Mouse (Mus musculus) intestine, embryonic 15.5 days (tissue): ENCODE results near the gene Larp1b. TPM values are rescaled to one million over a fixed set of nuclear protein-coding genes. Genes with fewer than 3 reads are reported as not detected.

Experiments
- ATAC-seq: fragments of 200-750 bp; cut with Nextera tagmentation; 2 replicates; pipeline ENCODE4 v1.8.0; 2017; ENCODE audit warnings: moderate TSS enrichment, moderate library complexity
- H3K27ac ChIP-seq: fragments of 300-500 bp; sonication (generic); 2 replicates; pipeline ENCODE4 v1.5.1; 2015; ENCODE audit warnings: mild to moderate bottlenecking, inconsistent platforms
- H3K27me3 ChIP-seq: fragments of 300-500 bp; sonication (generic); replicated peaks from 2 replicates; pipeline ENCODE4 v1.6.1; 2015; ENCODE audit warnings: inconsistent platforms
- H3K36me3 ChIP-seq: fragments of 300-500 bp; sonication (generic); 2 replicates; pipeline ENCODE4 v1.6.1; 2015; ENCODE audit warnings: inconsistent platforms
- H3K4me1 ChIP-seq: fragments of 300-500 bp; sonication (generic); replicated peaks from 2 replicates; pipeline ENCODE4 v1.6.1; 2015; ENCODE audit warnings: inconsistent platforms
- H3K4me2 ChIP-seq: fragments of 300-500 bp; sonication (generic); replicated peaks from 2 replicates; pipeline ENCODE4 v1.6.1; 2015; ENCODE audit warnings: mild to moderate bottlenecking, inconsistent platforms
- H3K4me3 ChIP-seq: fragments of 300-500 bp; sonication (generic); replicated peaks from 2 replicates; pipeline ENCODE4 v1.5.1; 2015; ENCODE audit warnings: inconsistent platforms
- H3K9ac ChIP-seq: fragments of 300-500 bp; sonication (generic); 2 replicates; pipeline ENCODE4 v1.6.1; 2015; ENCODE audit warnings: inconsistent platforms
- H3K9me3 ChIP-seq: fragments of 300-500 bp; sonication (generic); 2 replicates; pipeline ENCODE4 v1.6.1; 2016; ENCODE audit warnings: inconsistent platforms
- WGBS: fragments of 180-500 bp; shearing (Covaris S2); methylation state at CpG from one replicate; pipeline ENCODE4 v1.1.7; 2015; 5-methylcytosine and 5-hydroxymethylcytosine counted together
- polyA plus RNA-seq: library from polyadenylated mRNA; unstranded; fragments of >200 nt; fragmentation: Nextera tagmentation; extraction: Ambion mirVana; gene quantifications from 2 replicates; pipeline ENCODE4 v1.2.1, GENCODE M21; 2015

The Larp1b gene
- polyA plus RNA-seq, 1 experiment from 2014 or later: 10.4 TPM

DNA sequence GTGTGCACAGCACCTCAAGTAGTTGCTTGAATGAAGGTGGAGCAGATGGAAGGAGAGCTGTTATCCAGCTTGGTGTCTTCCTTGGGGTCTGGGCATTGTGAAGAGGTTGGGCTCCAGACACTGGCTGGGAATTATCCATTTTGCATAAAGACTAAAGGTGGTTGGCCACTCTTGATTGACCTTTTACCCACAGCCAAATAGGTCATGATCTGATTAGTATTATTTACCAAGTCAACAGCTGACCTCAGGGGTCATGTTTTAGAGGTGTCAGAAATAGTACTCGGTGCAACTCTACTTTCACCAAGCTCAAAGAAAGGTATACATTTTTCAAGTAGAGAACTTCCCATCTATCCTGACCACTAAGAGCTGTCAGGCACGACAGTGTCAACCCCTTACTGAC is 115.7 kb downstream of the Larp1b start:
- Histone ChIP-seq H3K4me2 (no peak overlapping the region), H3K9me3 (no peaks in the 10 kb centered on the region), H3K4me3 (no peak overlapping the region), H3K4me1 (no peaks in the 10 kb centered on the region), H3K36me3 (peaks cover 12% of the 10 kb centered on the region; the same call in 1 of the 2 replicates), H3K27ac (no peak overlapping the region), H3K27me3 (no peaks in the 10 kb centered on the region), H3K9ac (no peak overlapping the region)
- 78% methylated on average over 2 of the region's 2 CpGs for WGBS
- no peak for ATAC-seq

DNA sequence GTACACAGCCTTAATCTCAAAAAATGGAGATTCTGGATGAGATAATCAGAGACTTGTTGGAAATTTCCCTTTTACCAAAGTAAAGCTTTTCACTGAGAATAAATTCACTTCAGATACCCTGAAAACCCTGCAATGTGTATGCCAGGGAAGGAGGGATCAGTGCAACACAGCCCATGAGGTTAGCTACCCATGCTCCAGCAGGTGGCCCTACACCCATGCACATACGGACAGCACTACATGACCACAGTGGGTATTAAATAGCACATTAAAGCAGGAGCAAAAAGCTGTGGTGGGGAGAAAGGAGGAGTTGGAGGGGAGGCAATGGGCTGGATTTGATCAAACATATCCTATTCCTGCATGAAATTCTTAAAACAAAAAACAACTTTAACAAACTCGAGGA is 120.9 kb downstream of the Larp1b start:
- no peak overlapping the region for H3K4me2 ChIP-seq
- ATAC-seq: no peak
- H3K9ac ChIP-seq: no peak overlapping the region
- no peak overlapping the region for H3K4me3 ChIP-seq
- H3K27ac ChIP-seq: no peak overlapping the region
- 76% methylated on average over 2 of the region's 2 CpGs for WGBS
- H3K4me1 ChIP-seq: no peaks in the 10 kb centered on the region
- H3K9me3 ChIP-seq: no peaks in the 10 kb centered on the region
- no peaks in the 10 kb centered on the region for H3K27me3 ChIP-seq
- H3K36me3 ChIP-seq: peaks cover 12% of the 10 kb centered on the region; the same call in 1 of the 2 replicates

DNA sequence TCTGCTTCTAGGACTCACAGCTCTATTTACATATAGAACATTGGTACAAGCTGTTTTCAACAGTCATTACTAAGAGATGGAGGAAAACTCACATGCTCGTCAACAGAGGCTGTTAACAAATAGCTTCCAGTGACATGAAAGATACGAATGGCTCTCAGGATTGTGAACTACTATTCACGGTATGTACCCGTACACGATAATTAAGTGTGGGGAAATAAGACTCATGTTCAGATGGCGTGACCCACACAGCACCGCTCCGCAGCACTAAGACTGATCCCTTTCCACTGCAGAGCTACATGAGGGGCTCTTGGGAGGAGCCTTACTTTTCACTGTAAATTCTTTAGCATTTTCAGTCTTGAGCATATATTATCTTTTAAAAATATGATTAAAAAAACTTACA is 125.7 kb downstream of the Larp1b start:
- Histone ChIP-seq H3K36me3 (no peaks in the 10 kb centered on the region), H3K9ac (no peak overlapping the region), H3K9me3 (no peaks in the 10 kb centered on the region), H3K27ac (no peak overlapping the region), H3K4me1 (no peaks in the 10 kb centered on the region), H3K27me3 (no peaks in the 10 kb centered on the region), H3K4me3 (no peak overlapping the region), H3K4me2 (no peak overlapping the region)
- ATAC-seq: no peak
- 83% methylated on average over 8 of the region's 8 CpGs for WGBS

DNA sequence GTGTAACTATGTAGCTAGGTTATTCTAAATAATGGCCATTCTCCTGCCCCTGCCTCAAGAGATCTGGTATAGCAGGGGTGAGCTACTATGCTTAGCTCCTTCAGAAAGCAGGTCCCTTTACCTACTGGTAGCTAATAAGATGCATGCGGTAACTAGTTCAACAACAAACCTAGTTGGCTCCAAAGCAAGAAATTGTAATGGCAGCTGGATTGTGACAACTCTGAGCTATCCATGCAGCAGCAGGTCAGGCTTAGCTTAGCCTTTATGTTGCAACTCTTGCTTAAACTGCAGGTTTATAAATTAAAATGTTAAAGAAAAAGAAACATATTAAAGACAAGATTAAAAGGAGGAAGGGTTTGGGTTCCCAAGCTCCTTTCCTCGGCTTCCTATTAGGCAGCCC is 129.0 kb downstream of the Larp1b start:
- no peak for ATAC-seq
- H3K4me1 ChIP-seq: no peaks in the 10 kb centered on the region
- no peak overlapping the region for H3K4me3 ChIP-seq
- H3K27ac ChIP-seq: no peak overlapping the region
- no peak overlapping the region for H3K4me2 ChIP-seq
- H3K27me3 ChIP-seq: no peaks in the 10 kb centered on the region
- no peaks in the 10 kb centered on the region for H3K36me3 ChIP-seq
- no peak overlapping the region for H3K9ac ChIP-seq
- no peaks in the 10 kb centered on the region for H3K9me3 ChIP-seq
- WGBS: 96% methylated on average over 2 of the region's 2 CpGs

DNA sequence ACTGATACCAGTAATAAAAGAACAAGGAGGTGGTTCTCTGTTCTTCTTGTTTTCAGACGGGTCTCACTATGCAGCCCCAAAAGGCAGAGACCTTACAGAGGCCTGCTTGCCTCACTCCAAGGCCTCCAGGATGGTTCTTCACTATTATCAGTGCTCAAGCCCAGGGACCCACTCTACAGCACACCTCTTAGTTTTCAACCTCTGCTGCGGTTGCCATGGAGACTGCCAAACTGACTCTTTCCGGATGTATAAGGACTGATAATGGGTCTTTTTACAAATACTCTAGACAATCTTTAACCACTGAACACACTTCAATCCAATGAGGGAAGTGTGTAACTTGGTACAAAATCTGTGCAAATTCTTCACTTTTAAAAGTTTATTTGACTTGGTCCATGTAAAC is 131.1 kb downstream of the Larp1b start:
- no peak overlapping the region; the same call in 1 of the 2 replicates for H3K4me3 ChIP-seq
- no peak for ATAC-seq
- H3K36me3 ChIP-seq: no peaks in the 10 kb centered on the region
- no peaks in the 10 kb centered on the region for H3K9me3 ChIP-seq
- no peak overlapping the region for H3K27ac ChIP-seq
- H3K27me3 ChIP-seq: no peaks in the 10 kb centered on the region
- H3K4me2 ChIP-seq: peak overlapping the region; percentile 72
- 29% methylated on average over 3 of the region's 3 CpGs for WGBS
- H3K9ac ChIP-seq: no peak overlapping the region; the same call in 1 of the 2 replicates
- H3K4me1 ChIP-seq: no peaks in the 10 kb centered on the region

DNA sequence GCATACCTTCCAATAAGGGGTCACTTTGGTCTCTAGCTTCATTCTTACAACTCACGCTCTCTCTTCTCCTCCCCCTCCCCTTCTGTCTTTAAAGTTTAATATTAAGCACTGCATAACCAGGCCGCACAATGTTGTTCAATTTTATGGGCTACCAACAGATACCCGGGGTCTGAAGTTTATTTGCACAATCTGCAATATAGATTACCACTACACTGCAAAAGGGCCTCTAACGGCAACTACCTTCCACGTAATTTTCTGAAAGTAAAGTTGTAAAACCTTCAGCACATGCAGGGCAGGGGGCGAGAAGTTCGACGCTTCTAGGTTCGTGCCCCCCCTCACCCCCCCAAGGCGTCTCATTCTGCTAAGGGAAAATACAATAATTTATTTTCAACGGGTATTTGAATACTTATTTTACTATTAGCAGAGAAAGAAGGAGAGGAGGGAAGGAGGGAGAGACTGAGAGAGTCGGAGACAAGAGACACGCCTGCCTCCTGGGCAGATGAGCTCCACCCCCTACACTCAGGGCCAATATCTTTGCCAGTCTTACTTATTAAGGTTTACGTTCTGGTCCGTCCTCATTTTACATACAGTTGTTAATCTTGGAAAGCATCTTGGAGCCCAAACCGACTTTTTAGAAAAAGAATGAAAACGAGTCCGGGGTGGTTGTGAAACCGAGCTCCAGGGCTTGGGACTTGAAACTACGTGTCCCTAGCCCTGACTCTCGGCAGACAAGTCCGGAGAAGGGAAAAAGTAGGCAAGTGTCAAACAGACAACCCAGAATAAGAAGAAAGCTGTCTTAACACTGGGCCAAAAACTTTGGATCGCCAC is 132.1 kb downstream of the Larp1b start:
- Histone ChIP-seq H3K27me3 (no peaks in the 10 kb centered on the region), H3K9me3 (no peaks in the 10 kb centered on the region), H3K4me1 (no peaks in the 10 kb centered on the region), H3K4me2 (peak overlapping the region; percentile 72), H3K36me3 (no peaks in the 10 kb centered on the region), H3K9ac (peak overlapping the region; percentile 85), H3K4me3 (peak overlapping the region; percentile 97), H3K27ac (peak overlapping the region; percentile 88)
- ATAC-seq: peak; percentile 6; the same call in 1 of the 2 replicates
- 1% methylated on average over 23 of the region's 23 CpGs for WGBS

DNA sequence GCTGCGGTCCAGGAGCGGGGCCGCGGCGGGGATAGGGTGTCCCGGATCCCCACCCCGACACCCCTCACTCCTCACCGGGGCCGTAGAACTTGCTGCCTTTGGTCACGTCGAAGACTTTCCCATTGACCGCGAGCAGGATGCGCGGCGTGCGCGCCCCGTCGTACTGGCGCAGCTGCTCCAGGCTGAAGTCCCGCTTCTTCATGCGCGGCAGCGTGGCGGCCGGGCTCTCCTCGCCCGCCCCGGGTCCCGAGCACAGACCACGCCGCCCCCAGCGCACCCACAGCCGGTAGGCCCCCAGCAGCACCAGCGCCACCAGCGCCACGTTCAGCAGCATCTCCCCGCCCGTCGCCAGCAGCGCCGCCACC is 132.9 kb downstream of the Larp1b start:
- Histone ChIP-seq H3K27ac (peak overlapping the region; percentile 88), H3K27me3 (no peaks in the 10 kb centered on the region)
- WGBS: under 1% methylated on average over 38 of the region's 43 CpGs

DNA sequence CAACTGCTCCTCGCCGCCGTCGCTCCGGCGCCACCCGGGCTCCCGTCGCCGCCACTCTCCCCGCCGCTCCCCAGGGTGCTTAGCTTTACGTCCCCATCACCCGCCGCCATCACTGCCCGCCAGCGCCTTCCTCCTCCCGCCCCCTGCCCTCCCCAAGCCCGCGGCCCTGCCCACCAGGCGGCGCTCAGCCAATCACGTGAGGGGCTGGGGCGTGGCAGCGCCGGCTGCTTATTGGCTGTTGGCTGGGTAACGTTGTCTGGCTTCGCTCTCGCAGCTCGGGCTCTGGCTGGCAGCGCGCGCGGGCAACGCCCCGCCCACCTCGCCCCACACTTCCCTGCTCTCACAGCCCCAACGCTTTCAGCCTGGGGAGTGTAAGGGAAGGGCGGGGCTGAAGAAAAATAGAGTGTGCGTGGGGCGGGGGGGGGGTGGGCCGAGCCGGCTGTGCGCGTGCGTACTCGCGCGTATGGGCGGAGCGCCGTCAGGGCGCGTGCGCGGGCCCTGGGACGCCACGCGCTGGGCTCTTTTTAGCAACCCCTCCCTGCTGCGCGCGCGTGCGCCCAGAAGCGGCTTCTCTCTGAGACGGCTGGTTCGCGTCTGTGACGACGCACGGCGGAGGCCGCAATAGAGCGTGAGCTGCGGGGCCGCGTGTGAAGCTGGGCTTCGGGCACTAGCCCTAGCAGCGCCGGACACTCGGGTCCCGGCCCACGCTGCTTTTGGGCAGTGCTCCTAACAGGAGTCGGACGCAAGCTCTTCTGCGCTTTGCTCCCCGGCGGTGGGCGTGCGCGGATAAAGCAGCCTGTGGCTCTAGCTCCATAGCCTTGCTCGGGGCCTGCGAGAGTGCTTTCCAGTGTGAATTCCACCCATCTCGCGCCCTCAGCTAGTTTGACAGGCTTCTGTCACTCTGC is 133.5 kb downstream of the Larp1b start, which contains the start of gene Pgrmc2:
TSS of gene Pgrmc2 (minus strand) at position 162 of the 905 bp plus-strand sequence.
- H3K4me1 ChIP-seq: no peaks in the 10 kb centered on the region

More for the DNA sequence above, 132.9 kb downstream of the Larp1b start:
- Histone ChIP-seq H3K36me3 (no peaks in the 10 kb centered on the region), H3K4me3 (peak overlapping the region; percentile 97), H3K4me2 (peak overlapping the region; percentile 72), H3K9me3 (no peaks in the 10 kb centered on the region), H3K9ac (peak overlapping the region; percentile 85), H3K4me1 (no peaks in the 10 kb centered on the region)
- ATAC-seq: peak; percentile 10; the same call in 1 of the 2 replicates

DNA sequence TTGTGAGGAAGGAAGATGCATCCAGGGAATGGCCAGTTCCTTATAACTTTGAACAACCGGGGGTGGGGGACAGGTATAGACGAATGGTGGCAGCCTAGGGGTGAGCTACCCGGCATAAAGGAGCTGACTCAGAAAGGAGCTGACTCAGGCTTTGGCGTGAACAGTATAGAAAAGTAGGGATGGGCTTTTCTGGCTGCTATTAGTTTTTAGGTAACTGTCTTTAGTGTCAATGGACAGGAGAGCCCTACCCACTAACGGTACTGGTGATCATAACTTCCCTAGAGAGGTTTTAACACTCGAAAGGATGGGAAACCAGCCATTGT is 134.1 kb downstream of the Larp1b start:
- peak overlapping the region; percentile 97 for H3K4me3 ChIP-seq
- WGBS: under 1% methylated on average over 6 of the region's 6 CpGs
- ATAC-seq: peak; percentile 27
- H3K27ac ChIP-seq: peak overlapping the region; percentile 91
- H3K36me3 ChIP-seq: no peaks in the 10 kb centered on the region
- peak overlapping the region; percentile 84 for H3K4me2 ChIP-seq
- no peaks in the 10 kb centered on the region for H3K9me3 ChIP-seq
- no peaks in the 10 kb centered on the region for H3K4me1 ChIP-seq
- peak overlapping the region; percentile 79 for H3K9ac ChIP-seq
- no peaks in the 10 kb centered on the region for H3K27me3 ChIP-seq

More for the DNA sequence above, 133.5 kb downstream of the Larp1b start, which contains the start of gene Pgrmc2:
- Histone ChIP-seq H3K9me3 (no peaks in the 10 kb centered on the region), H3K4me3 (peak within 1 kb of the TSS; percentile 97), H3K4me2 (peak within 1 kb of the TSS; percentile 84), H3K9ac (peak within 1 kb of the TSS; percentile 85), H3K27me3 (no peaks in the 10 kb centered on the region), H3K36me3 (no peaks in the 10 kb centered on the region), H3K27ac (peak within 1 kb of the TSS; percentile 91)
- peak; percentile 97 for ATAC-seq
- WGBS: under 1% methylated on average over 88 of the region's 95 CpGs

DNA sequence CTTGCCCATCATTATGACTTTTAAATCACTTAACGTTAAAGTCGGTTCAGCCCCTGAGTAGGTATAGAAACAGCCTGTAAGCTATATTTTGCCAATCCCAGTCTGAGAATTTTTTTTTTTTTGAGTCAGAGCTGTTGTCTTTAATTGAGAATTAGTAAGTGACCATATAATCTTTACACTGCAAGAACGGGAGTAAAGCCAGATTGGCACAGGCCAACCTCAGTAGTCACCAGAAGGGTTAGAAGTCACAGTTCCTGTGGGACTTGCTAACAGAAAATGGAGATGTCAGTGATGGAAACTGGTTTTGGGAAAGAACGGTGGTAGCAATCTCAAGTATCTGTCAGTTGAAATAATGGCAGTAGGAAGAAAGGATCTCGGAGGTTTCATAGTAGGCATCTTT is 134.8 kb downstream of the Larp1b start:
- Histone ChIP-seq H3K4me2 (peak overlapping the region; percentile 84; the same call in 1 of the 2 replicates), H3K36me3 (no peaks in the 10 kb centered on the region), H3K27ac (no peak overlapping the region), H3K9me3 (no peaks in the 10 kb centered on the region), H3K27me3 (no peaks in the 10 kb centered on the region), H3K9ac (no peak overlapping the region), H3K4me1 (no peaks in the 10 kb centered on the region), H3K4me3 (no peak overlapping the region)
- no peak for ATAC-seq
- 87% methylated on average over 5 of the region's 5 CpGs for WGBS

DNA sequence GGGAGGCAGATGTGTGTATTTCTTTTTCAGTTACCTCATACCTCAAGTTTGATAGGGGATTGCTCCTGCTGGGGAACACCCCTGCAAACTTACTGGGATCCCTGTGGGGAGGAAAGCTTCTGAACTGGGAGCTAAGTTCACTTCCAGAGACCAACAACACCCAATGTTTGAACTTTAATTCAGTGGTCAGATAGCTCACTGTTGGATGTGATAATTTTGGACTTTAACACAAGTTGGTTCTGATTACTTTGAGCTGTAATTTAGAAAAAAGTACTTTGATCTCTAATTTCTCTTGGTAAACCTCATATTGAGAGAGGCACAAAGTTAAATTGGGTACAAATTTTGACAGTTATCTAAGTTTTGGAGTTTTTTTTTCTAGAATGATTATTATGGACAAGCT is 137.4 kb downstream of the Larp1b start:
- Histone ChIP-seq H3K27ac (no peak overlapping the region), H3K9me3 (no peaks in the 10 kb centered on the region), H3K4me2 (no peak overlapping the region), H3K36me3 (no peaks in the 10 kb centered on the region), H3K9ac (no peak overlapping the region), H3K27me3 (no peaks in the 10 kb centered on the region), H3K4me3 (no peak overlapping the region), H3K4me1 (no peaks in the 10 kb centered on the region)
- no peak for ATAC-seq
